Mouse (Mus musculus): ENCODE results near the gene Skiv2l. TPM values are rescaled to one million over a fixed set of nuclear protein-coding genes. Genes with fewer than 3 reads are reported as not detected.
"Not testable (repeated sequence)": the region's sequence is repeated elsewhere in the genome, so short reads cannot be mapped to it uniquely, and the experiment has no call there.

The Skiv2l gene
- polyA plus RNA-seq, 1 experiment from 2014 or later = 58.3 TPM

DNA sequence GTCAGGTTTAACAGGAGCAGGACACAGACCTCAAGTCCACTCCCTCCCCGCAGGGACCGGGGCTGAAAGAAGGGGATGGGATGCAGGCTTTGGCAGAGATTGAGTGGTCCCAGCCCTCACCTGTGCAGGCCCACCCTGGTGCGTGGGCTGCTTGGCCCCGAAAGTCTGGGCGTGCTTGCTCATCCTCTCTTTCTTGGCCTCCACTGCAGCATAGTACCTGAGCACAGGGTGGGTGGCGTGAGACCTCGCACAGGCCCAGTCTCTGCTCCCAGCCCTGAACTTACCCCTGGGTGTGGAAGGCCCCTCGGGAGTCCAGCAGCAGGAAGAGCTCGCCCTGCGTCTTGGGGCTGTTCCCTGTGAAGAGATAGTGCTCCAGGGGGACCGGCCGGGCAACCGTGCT lies 5.1 kb downstream of the Skiv2l start:
- H3K9me3 ChIP-seq = no peaks in the 10 kb centered on the region
- H3K27me3 ChIP-seq = no peaks in the 10 kb centered on the region
- peaks cover 6% of the 10 kb centered on the region; the same call in 1 of the 2 replicates for H3K4me1 ChIP-seq (replicated peaks)
- no peak overlapping the region for H3K4me3 ChIP-seq (replicated peaks)
- H3K4me2 ChIP-seq = no peak overlapping the region
- no peak overlapping the region for H3K27ac ChIP-seq
- no peak overlapping the region for H3K9ac ChIP-seq (replicated peaks)
- no peak for ATAC-seq (ENCODE audit: insufficient number of reproducible peaks, insufficient read depth, low FRiP score, low TSS enrichment, low read depth)
- H3K36me3 ChIP-seq = peaks cover 84% of the 10 kb centered on the region
- 90% methylated on average over 13 of the region's 13 CpGs for WGBS

DNA sequence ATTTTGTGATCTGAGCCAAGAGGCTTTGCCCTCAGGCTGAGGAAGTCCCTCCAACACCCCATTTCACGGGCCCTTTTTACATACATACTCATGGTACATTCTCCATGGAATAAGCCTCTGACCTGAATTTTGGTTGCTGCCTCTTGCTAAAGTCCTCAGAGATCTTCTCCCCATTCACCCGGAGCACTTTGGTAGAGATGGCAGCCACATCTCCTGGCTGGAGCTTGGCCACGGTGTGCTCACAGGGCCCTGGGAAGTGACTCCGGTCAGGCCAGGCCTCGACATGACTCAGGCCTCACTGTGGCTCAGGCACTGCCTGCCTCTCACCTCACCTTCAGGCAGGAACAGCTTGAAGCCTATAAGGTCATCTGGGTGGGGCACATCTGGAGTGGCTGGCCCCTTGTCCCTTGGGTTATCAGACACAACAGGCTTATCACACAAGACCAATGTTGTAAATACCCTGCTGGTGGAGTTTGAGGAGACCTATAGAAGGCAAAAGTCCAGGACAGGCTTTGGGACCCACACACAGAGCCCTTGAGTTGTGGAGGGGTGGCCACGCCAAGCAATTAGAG lies 9.2 kb downstream of the Skiv2l start:
- no peak for ATAC-seq (ENCODE audit: insufficient number of reproducible peaks, insufficient read depth, low FRiP score, low TSS enrichment, low read depth)
- no peak overlapping the region for H3K4me3 ChIP-seq (replicated peaks)
- peaks cover 79% of the 10 kb centered on the region for H3K36me3 ChIP-seq
- H3K27ac ChIP-seq = no peak overlapping the region
- no peaks in the 10 kb centered on the region for H3K9me3 ChIP-seq
- no peaks in the 10 kb centered on the region for H3K27me3 ChIP-seq
- H3K4me2 ChIP-seq = no peak overlapping the region
- WGBS = 85% methylated on average over 6 of the region's 6 CpGs
- peaks cover 23% of the 10 kb centered on the region for H3K4me1 ChIP-seq (replicated peaks)
- no peak overlapping the region for H3K9ac ChIP-seq (replicated peaks)

DNA sequence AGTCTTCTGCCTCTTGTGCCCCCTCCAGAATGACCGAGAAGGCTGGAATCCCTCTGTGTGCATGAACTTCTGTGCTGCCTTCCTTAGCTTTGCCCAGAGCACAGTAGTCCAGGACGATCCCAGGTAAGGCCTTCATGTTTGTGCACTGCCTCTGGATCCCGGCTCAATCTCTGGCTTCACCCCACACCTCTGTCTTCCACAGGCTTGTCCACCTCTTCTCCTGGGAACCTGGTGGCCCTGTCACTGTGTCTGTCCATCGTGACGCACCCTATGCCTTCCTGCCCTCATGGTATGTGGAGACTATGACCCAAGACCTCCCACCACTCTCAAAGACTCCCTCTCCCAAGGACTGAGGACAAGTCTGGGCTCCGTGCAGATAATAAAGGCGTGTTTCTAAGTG lies 11.2 kb downstream of the Skiv2l start:
- H3K4me2 ChIP-seq = peak overlapping the region; percentile 99
- H3K36me3 ChIP-seq = peaks cover 62% of the 10 kb centered on the region
- H3K4me3 ChIP-seq (replicated peaks) = peak overlapping the region; percentile 79; the same call in 1 of the 2 replicates
- H3K9ac ChIP-seq (replicated peaks) = no peak overlapping the region
- WGBS = 92% methylated on average over 7 of the region's 7 CpGs
- no peak overlapping the region for H3K27ac ChIP-seq
- no peaks in the 10 kb centered on the region for H3K9me3 ChIP-seq
- no peaks in the 10 kb centered on the region for H3K27me3 ChIP-seq
- peaks cover 28% of the 10 kb centered on the region for H3K4me1 ChIP-seq (replicated peaks)
- ATAC-seq (ENCODE audit: insufficient number of reproducible peaks, insufficient read depth, low FRiP score, low TSS enrichment, low read depth) = no peak

DNA sequence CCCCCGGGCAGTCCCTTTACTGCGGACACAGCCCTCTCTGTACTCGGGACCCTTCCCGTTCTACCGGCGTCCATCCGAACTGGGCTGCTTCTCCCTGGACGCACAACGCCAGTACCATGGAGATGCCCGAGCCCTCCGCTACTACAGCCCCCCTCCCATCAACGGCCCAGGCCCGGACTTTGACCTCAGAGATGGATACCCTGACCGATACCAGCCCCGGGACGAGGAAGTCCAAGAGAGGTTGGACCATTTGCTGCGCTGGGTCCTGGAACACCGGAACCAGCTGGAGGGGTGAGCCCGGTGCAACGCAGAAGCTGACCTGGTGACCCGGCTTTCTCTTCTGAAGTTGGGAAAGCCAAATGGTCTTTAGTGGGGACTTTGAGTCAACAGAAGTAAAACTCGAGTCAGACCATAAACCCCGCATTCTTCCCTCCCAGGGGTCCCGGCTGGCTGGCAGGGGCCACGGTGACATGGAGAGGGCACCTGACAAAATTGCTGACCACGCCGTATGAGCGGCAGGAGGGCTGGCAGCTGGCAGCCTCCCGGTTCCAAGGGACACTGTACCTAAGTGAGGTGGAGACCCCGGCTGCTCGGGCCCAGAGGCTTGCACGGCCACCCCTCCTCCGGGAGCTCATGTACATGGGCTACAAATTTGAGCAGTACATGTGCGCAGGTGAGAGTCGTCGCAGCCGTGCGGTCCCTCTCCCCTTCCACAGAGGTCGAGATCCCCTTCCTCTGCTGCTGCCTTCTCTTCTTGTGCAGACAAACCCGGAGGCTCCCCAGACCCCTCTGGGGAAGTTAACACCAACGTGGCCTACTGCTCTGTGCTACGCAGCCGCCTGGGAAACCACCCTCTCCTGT lies 12.3 kb downstream of the Skiv2l start:
- H3K4me3 ChIP-seq (replicated peaks) = peak overlapping the region; percentile 79
- H3K27me3 ChIP-seq = no peaks in the 10 kb centered on the region
- H3K9me3 ChIP-seq = no peaks in the 10 kb centered on the region
- peaks cover 28% of the 10 kb centered on the region for H3K4me1 ChIP-seq (replicated peaks)
- H3K36me3 ChIP-seq = peaks cover 61% of the 10 kb centered on the region
- peak overlapping the region; percentile 99 for H3K4me2 ChIP-seq
- ATAC-seq (ENCODE audit: insufficient number of reproducible peaks, insufficient read depth, low FRiP score, low TSS enrichment, low read depth) = 0 out of 2 replicates have a peak, but pooled peaks have one; percentile 15
- peak overlapping the region; percentile 79 for H3K9ac ChIP-seq (replicated peaks)
- WGBS = 35% methylated on average over 43 of the region's 43 CpGs
- peak overlapping the region; percentile 64; the same call in 1 of the 2 replicates for H3K27ac ChIP-seq

- WGBS = under 1% methylated on average over 40 of the region's 40 CpGs
- Histone ChIP-seq H3K9ac (replicated peaks) (peak within 1 kb of the TSS; percentile 79), H3K36me3 (peaks cover 61% of the 10 kb centered on the region), H3K27ac (peak within 1 kb of the TSS; percentile 64; the same call in 1 of the 2 replicates), H3K4me3 (replicated peaks) (peak within 1 kb of the TSS; percentile 79), H3K27me3 (no peaks in the 10 kb centered on the region), H3K4me1 (replicated peaks) (peaks cover 28% of the 10 kb centered on the region), H3K9me3 (no peaks in the 10 kb centered on the region), H3K4me2 (peak within 1 kb of the TSS; percentile 99)
- ATAC-seq (ENCODE audit: insufficient number of reproducible peaks, insufficient read depth, low FRiP score, low TSS enrichment, low read depth) = peak; percentile 86
These were observed 13.2 kb downstream of the Skiv2l start, which contains the start of the genes Stk19 and Dxo for GRCm38 (mm10) chr17:34836856-34837221. Gene Stk19 (minus strand): TSS chr17:34836945. Gene Dxo (plus strand): TSS chr17:34837019.

GRCm38 (mm10) chr17:34836155-34836855 lies 13.7 kb downstream of the Skiv2l start:
- peak overlapping the region; percentile 99 for H3K4me2 ChIP-seq
- H3K36me3 ChIP-seq = peaks cover 60% of the 10 kb centered on the region
- no peaks in the 10 kb centered on the region for H3K27me3 ChIP-seq
- H3K9ac ChIP-seq (replicated peaks) = peak overlapping the region; percentile 79
- H3K27ac ChIP-seq = peak overlapping the region; percentile 64; the same call in 1 of the 2 replicates
- peaks cover 28% of the 10 kb centered on the region for H3K4me1 ChIP-seq (replicated peaks)
- peak overlapping the region; percentile 79 for H3K4me3 ChIP-seq (replicated peaks)
- H3K9me3 ChIP-seq = no peaks in the 10 kb centered on the region
- peak; percentile 67 for ATAC-seq (ENCODE audit: insufficient number of reproducible peaks, insufficient read depth, low FRiP score, low TSS enrichment, low read depth)
- 4% methylated on average over 48 of the region's 48 CpGs for WGBS

GRCm38 (mm10) chr17:34830776-34831175 lies 19.2 kb downstream of the Skiv2l start:
- not testable (repeated sequence) for H3K27ac ChIP-seq; H3K4me2 ChIP-seq; H3K9me3 ChIP-seq; ATAC-seq (ENCODE audit: insufficient number of reproducible peaks, insufficient read depth, low FRiP score, low TSS enrichment, low read depth); H3K27me3 ChIP-seq; H3K4me1 ChIP-seq (replicated peaks); H3K9ac ChIP-seq (replicated peaks); H3K4me3 ChIP-seq (replicated peaks)
- WGBS = 83% methylated on average over 1 of the region's 1 CpGs
- H3K36me3 ChIP-seq = peaks cover 78% of the 10 kb centered on the region

DNA sequence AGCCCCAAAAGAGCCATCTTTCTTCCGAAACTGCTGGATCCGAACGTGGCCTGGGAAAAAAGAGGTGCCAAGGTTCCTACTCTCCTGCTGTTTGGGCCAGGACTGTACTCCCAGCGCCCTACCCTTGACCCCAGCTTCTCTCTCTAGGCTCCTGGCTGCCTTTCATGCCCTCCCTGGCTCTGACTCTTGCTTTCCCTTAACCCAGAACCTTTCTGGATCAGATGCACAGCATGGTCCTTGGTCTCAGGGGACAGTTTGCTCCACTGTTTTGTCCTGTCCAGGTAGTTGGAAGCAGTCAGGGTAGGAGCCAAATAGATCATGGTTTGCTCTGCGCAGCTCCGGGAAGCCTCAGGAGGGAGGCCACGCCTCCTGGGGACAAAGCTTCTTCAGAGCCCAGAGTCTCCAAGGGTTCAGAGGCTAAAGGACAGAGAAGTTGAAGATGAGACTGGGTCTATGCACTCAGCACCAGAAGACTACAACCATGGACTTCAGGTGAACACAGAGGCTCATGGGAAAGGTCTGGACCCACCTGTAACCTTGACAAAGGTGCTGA lies 35.1 kb downstream of the Skiv2l start:
- Histone ChIP-seq H3K9me3 (no peaks in the 10 kb centered on the region), H3K27me3 (no peaks in the 10 kb centered on the region), H3K4me3 (replicated peaks) (no peak overlapping the region), H3K4me2 (no peak overlapping the region), H3K27ac (no peak overlapping the region), H3K9ac (replicated peaks) (no peak overlapping the region), H3K4me1 (replicated peaks) (no peaks in the 10 kb centered on the region), H3K36me3 (no peaks in the 10 kb centered on the region)
- ATAC-seq (ENCODE audit: insufficient number of reproducible peaks, insufficient read depth, low FRiP score, low TSS enrichment, low read depth) = no peak
- WGBS = 83% methylated on average over 7 of the region's 7 CpGs

- H3K4me1 ChIP-seq (replicated peaks); H3K36me3 ChIP-seq; H3K9ac ChIP-seq (replicated peaks); H3K4me2 ChIP-seq; H3K4me3 ChIP-seq (replicated peaks); H3K9me3 ChIP-seq; ATAC-seq (ENCODE audit: insufficient number of reproducible peaks, insufficient read depth, low FRiP score, low TSS enrichment, low read depth); H3K27ac ChIP-seq; H3K27me3 ChIP-seq: not testable (repeated sequence)
- 60% methylated on average over 12 of the region's 12 CpGs for WGBS
These were observed 36.3 kb downstream of the Skiv2l start for GRCm38 (mm10) chr17:34813747-34814146.

GRCm38 (mm10) chr17:34811275-34811674 lies 38.7 kb downstream of the Skiv2l start:
- no peak overlapping the region for H3K27ac ChIP-seq
- 73% methylated on average over 15 of the region's 15 CpGs for WGBS
- H3K4me2 ChIP-seq = no peak overlapping the region
- H3K9me3 ChIP-seq = no peaks in the 10 kb centered on the region
- H3K4me3 ChIP-seq (replicated peaks) = no peak overlapping the region
- H3K27me3 ChIP-seq = no peaks in the 10 kb centered on the region
- no peaks in the 10 kb centered on the region for H3K4me1 ChIP-seq (replicated peaks)
- H3K9ac ChIP-seq (replicated peaks) = no peak overlapping the region
- no peaks in the 10 kb centered on the region for H3K36me3 ChIP-seq
- ATAC-seq (ENCODE audit: insufficient number of reproducible peaks, insufficient read depth, low FRiP score, low TSS enrichment, low read depth) = no peak

DNA sequence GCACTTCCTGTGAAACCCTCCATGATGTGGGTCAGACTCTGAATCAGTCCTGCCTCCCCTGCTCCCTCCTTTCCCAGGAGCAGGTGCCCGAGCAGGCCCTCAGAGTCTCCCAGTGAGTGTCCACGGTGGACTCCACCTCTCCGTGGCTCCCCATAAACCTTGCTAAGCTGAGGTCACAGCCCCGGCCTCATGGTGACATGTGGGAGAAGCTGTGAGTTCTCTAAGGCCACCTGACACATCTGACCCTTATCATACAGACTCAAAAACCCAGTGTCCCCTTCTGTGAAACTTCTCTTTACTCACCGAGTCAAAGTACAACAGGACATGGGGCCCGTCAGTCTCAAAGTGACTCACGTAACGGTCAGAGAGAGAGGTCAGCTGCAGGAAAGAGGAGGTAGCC lies 39.2 kb downstream of the Skiv2l start:
- not testable (repeated sequence) for H3K27ac ChIP-seq; H3K27me3 ChIP-seq; H3K9ac ChIP-seq (replicated peaks); H3K4me1 ChIP-seq (replicated peaks); H3K9me3 ChIP-seq; ATAC-seq (ENCODE audit: insufficient number of reproducible peaks, insufficient read depth, low FRiP score, low TSS enrichment, low read depth); H3K36me3 ChIP-seq; H3K4me3 ChIP-seq (replicated peaks); H3K4me2 ChIP-seq
- WGBS = 78% methylated on average over 8 of the region's 8 CpGs
